Mouse (Mus musculus): ENCODE measurements around the gene Emc9. TPM values are rescaled to one million over a fixed set of nuclear protein-coding genes. Genes with fewer than 3 reads are reported as not detected.

The Emc9 gene
- polyA plus RNA-seq, 1 experiment from 2014 or later: 5.3 TPM

DNA sequence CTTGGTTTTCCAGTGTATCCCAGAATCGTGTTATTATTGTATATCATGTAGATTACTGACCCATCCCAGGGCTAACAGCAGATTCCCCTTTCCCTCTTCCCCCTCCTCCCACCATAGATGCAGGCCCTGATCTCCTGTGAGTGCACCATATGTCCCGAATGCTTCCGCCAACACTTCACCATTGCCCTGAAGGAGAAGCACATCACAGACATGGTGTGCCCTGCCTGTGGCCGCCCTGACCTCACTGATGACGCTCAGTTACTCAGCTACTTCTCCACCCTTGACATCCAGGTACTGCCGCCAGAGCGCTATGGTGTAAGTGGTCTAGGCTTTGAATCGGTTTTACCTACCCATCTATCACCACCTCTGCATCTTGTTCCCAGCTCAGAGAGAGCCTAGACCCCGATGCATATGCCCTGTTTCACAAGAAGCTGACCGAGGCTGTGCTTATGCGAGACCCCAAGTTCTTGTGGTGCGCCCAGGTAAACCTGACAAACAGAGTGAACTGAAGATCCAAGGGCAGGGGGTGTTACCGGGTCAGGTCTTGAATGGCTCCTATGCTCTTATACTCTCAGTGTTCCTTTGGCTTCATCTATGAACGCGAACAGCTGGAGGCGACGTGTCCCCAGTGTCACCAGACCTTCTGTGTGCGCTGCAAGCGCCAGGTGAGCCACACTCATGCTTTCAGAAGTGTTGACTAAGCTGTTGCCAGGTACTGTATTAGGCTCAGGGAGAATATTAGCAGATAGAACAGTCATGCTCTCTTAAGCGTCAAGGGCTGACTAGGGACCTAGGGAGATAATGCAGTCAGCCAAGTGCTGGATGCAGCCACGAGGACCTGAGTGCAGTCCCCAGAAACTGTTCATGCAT is 13.7 kb upstream of the Emc9 start:
- no peak for ATAC-seq (replicated peaks; ENCODE audit: insufficient number of reproducible peaks, low FRiP score, low TSS enrichment, low read depth)
- Histone ChIP-seq H3K9ac (replicated peaks; ENCODE audit: low read length) (no peak overlapping the region), H3K27me3 (ENCODE audit: control insufficient read depth, insufficient read depth, low read length) (no peaks in the 10 kb centered on the region), H3K4me3 (ENCODE audit: low read depth, low read length) (no peak overlapping the region), H3K4me2 (ENCODE audit: low read depth, low read length) (no peak overlapping the region; the same call in 1 of the 2 replicates), H3K9me3 (replicated peaks; ENCODE audit: control insufficient read depth, low read length) (no peaks in the 10 kb centered on the region), H3K36me3 (replicated peaks; ENCODE audit: control insufficient read depth, insufficient read depth, low read depth, low read length) (peaks cover 15% of the 10 kb centered on the region), H3K4me1 (ENCODE audit: control insufficient read depth, insufficient read depth, low read length) (no peaks in the 10 kb centered on the region; the same call in 1 of the 2 replicates), H3K27ac (replicated peaks; ENCODE audit: low read depth, low read length) (no peak overlapping the region)
- WGBS: 94% methylated on average over 21 of the region's 21 CpGs
- no peak for DNase-seq (ENCODE audit: low spot score)

DNA sequence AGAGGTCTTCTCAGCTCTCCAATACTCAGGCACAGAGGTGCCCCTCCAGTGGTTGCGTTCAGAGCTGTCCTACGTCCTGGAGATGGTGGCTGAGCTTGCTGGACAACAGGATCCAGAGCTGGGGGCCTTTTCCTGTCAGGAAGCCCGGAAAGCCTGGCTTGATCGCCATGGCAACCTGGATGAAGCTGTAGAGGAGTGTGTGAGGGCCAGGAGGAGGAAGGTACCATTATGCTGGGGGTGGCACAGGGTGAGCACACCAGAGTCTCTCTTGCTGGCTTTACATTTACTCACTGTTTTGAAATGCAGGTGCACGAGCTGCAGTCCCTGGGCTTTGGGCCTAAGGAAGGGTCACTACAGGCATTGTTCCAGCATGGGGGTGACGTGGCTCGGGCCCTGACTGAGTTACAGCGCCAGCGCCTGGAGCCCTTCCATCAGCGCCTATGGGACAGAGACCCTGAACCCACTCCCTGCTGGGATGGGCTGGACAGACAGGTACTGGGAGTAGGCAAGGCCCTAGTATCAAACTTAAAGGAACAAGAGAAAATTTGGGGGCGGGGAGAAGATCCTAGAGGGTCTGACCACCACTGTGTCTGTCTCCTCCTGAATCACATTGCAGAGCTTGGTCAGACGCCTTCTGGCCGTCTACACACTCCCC is 11.1 kb upstream of the Emc9 start:
- Histone ChIP-seq H3K4me3 (ENCODE audit: low read depth, low read length) (no peak overlapping the region), H3K9me3 (replicated peaks; ENCODE audit: control insufficient read depth, low read length) (no peaks in the 10 kb centered on the region), H3K36me3 (replicated peaks; ENCODE audit: control insufficient read depth, insufficient read depth, low read depth, low read length) (peaks cover 12% of the 10 kb centered on the region), H3K9ac (replicated peaks; ENCODE audit: low read length) (no peak overlapping the region), H3K4me2 (ENCODE audit: low read depth, low read length) (no peak overlapping the region), H3K4me1 (ENCODE audit: control insufficient read depth, insufficient read depth, low read length) (0 out of 2 replicates have a peak, but pooled peaks cover 2% of the 10 kb centered on the region), H3K27me3 (ENCODE audit: control insufficient read depth, insufficient read depth, low read length) (no peaks in the 10 kb centered on the region), H3K27ac (replicated peaks; ENCODE audit: low read depth, low read length) (no peak overlapping the region)
- 82% methylated on average over 13 of the region's 13 CpGs for WGBS
- no peak for DNase-seq (ENCODE audit: low spot score)
- ATAC-seq (replicated peaks; ENCODE audit: insufficient number of reproducible peaks, low FRiP score, low TSS enrichment, low read depth): no peak

GRCm38 (mm10) chr14:55592226-55592625 is 7.1 kb upstream of the Emc9 start:
- DNase-seq (ENCODE audit: low spot score) (no peak), ATAC-seq (replicated peaks; ENCODE audit: insufficient number of reproducible peaks, low FRiP score, low TSS enrichment, low read depth) (no peak)
- Histone ChIP-seq H3K27ac (replicated peaks; ENCODE audit: low read depth, low read length) (peak overlapping the region; percentile 57; the same call in 1 of the 2 replicates), H3K4me3 (ENCODE audit: low read depth, low read length) (peak overlapping the region; percentile 91), H3K9ac (replicated peaks; ENCODE audit: low read length) (peak overlapping the region; percentile 86), H3K4me2 (ENCODE audit: low read depth, low read length) (peak overlapping the region; percentile 91), H3K4me1 (ENCODE audit: control insufficient read depth, insufficient read depth, low read length) (0 out of 2 replicates have a peak, but pooled peaks cover 2% of the 10 kb centered on the region), H3K27me3 (ENCODE audit: control insufficient read depth, insufficient read depth, low read length) (no peaks in the 10 kb centered on the region), H3K36me3 (replicated peaks; ENCODE audit: control insufficient read depth, insufficient read depth, low read depth, low read length) (peaks cover 7% of the 10 kb centered on the region; the same call in 1 of the 2 replicates), H3K9me3 (replicated peaks; ENCODE audit: control insufficient read depth, low read length) (no peaks in the 10 kb centered on the region)
- 5% methylated on average over 16 of the region's 16 CpGs for WGBS

- under 1% methylated on average over 33 of the region's 33 CpGs for WGBS
- peak; percentile 94 for DNase-seq (ENCODE audit: low spot score)
- peaks cover 7% of the 10 kb centered on the region; the same call in 1 of the 2 replicates for H3K36me3 ChIP-seq (replicated peaks; ENCODE audit: control insufficient read depth, insufficient read depth, low read depth, low read length)
- peak; percentile 88 for ATAC-seq (replicated peaks; ENCODE audit: insufficient number of reproducible peaks, low FRiP score, low TSS enrichment, low read depth)
- peak within 1 kb of the TSS; percentile 91 for H3K4me3 ChIP-seq (ENCODE audit: low read depth, low read length)
- peak within 1 kb of the TSS; percentile 86 for H3K9ac ChIP-seq (replicated peaks; ENCODE audit: low read length)
- H3K9me3 ChIP-seq (replicated peaks; ENCODE audit: control insufficient read depth, low read length): no peaks in the 10 kb centered on the region
- H3K27ac ChIP-seq (replicated peaks; ENCODE audit: low read depth, low read length): peak within 1 kb of the TSS; percentile 89
- H3K4me1 ChIP-seq (ENCODE audit: control insufficient read depth, insufficient read depth, low read length): 0 out of 2 replicates have a peak, but pooled peaks cover 2% of the 10 kb centered on the region
- H3K4me2 ChIP-seq (ENCODE audit: low read depth, low read length): peak within 1 kb of the TSS; percentile 91
- no peaks in the 10 kb centered on the region for H3K27me3 ChIP-seq (ENCODE audit: control insufficient read depth, insufficient read depth, low read length)
Observed at GRCm38 (mm10) chr14:55591331-55591891, 6.3 kb upstream of the Emc9 start, which contains the start of gene Rnf31. TSS of gene Rnf31 (plus strand) at chr14:55591708.

GRCm38 (mm10) chr14:55590748-55591330 is 5.7 kb upstream of the Emc9 start, which contains the start of gene Psme2:
TSS of gene Psme2 (minus strand) at chr14:55591113.
- WGBS: 2% methylated on average over 22 of the region's 22 CpGs
- DNase-seq (ENCODE audit: low spot score): peak; percentile 96
- Histone ChIP-seq H3K4me2 (ENCODE audit: low read depth, low read length) (peak within 1 kb of the TSS; percentile 91), H3K4me1 (ENCODE audit: control insufficient read depth, insufficient read depth, low read length) (0 out of 2 replicates have a peak, but pooled peaks cover 2% of the 10 kb centered on the region), H3K27ac (replicated peaks; ENCODE audit: low read depth, low read length) (peak within 1 kb of the TSS; percentile 89), H3K9ac (replicated peaks; ENCODE audit: low read length) (peak within 1 kb of the TSS; percentile 86), H3K9me3 (replicated peaks; ENCODE audit: control insufficient read depth, low read length) (no peaks in the 10 kb centered on the region), H3K4me3 (ENCODE audit: low read depth, low read length) (peak within 1 kb of the TSS; percentile 91), H3K27me3 (ENCODE audit: control insufficient read depth, insufficient read depth, low read length) (no peaks in the 10 kb centered on the region), H3K36me3 (replicated peaks; ENCODE audit: control insufficient read depth, insufficient read depth, low read depth, low read length) (peaks cover 4% of the 10 kb centered on the region; the same call in 1 of the 2 replicates)
- ATAC-seq (replicated peaks; ENCODE audit: insufficient number of reproducible peaks, low FRiP score, low TSS enrichment, low read depth): peak; percentile 94

GRCm38 (mm10) chr14:55589771-55590448 is 4.8 kb upstream of the Emc9 start:
- Histone ChIP-seq H3K9me3 (replicated peaks; ENCODE audit: control insufficient read depth, low read length) (no peaks in the 10 kb centered on the region), H3K27ac (replicated peaks; ENCODE audit: low read depth, low read length) (no peak overlapping the region), H3K27me3 (ENCODE audit: control insufficient read depth, insufficient read depth, low read length) (no peaks in the 10 kb centered on the region), H3K4me3 (ENCODE audit: low read depth, low read length) (peak overlapping the region; percentile 91), H3K4me1 (ENCODE audit: control insufficient read depth, insufficient read depth, low read length) (0 out of 2 replicates have a peak, but pooled peaks cover 2% of the 10 kb centered on the region), H3K4me2 (ENCODE audit: low read depth, low read length) (peak overlapping the region; percentile 91), H3K9ac (replicated peaks; ENCODE audit: low read length) (peak overlapping the region; percentile 53), H3K36me3 (replicated peaks; ENCODE audit: control insufficient read depth, insufficient read depth, low read depth, low read length) (no peaks in the 10 kb centered on the region; the same call in 1 of the 2 replicates)
- ATAC-seq (replicated peaks; ENCODE audit: insufficient number of reproducible peaks, low FRiP score, low TSS enrichment, low read depth) (no peak), DNase-seq (ENCODE audit: low spot score) (no peak)
- 87% methylated on average over 11 of the region's 11 CpGs for WGBS

GRCm38 (mm10) chr14:55589271-55589670 is 4.2 kb upstream of the Emc9 start:
- H3K27ac ChIP-seq (replicated peaks; ENCODE audit: low read depth, low read length): no peak overlapping the region
- DNase-seq (ENCODE audit: low spot score): no peak
- WGBS: 91% methylated on average over 5 of the region's 5 CpGs
- H3K36me3 ChIP-seq (replicated peaks; ENCODE audit: control insufficient read depth, insufficient read depth, low read depth, low read length): no peaks in the 10 kb centered on the region; the same call in 1 of the 2 replicates
- H3K4me3 ChIP-seq (ENCODE audit: low read depth, low read length): no peak overlapping the region
- H3K9ac ChIP-seq (replicated peaks; ENCODE audit: low read length): no peak overlapping the region
- no peaks in the 10 kb centered on the region for H3K27me3 ChIP-seq (ENCODE audit: control insufficient read depth, insufficient read depth, low read length)
- no peaks in the 10 kb centered on the region for H3K9me3 ChIP-seq (replicated peaks; ENCODE audit: control insufficient read depth, low read length)
- ATAC-seq (replicated peaks; ENCODE audit: insufficient number of reproducible peaks, low FRiP score, low TSS enrichment, low read depth): no peak
- peaks cover 2% of the 10 kb centered on the region; the same call in 1 of the 2 replicates for H3K4me1 ChIP-seq (ENCODE audit: control insufficient read depth, insufficient read depth, low read length)
- H3K4me2 ChIP-seq (ENCODE audit: low read depth, low read length): no peak overlapping the region

Data from embryonic facial prominence, embryonic 11.5 days (tissue).